Mouse (Mus musculus) monocyte, adult 5-6 weeks (primary cell): ENCODE data around the gene Tdrd9. TPM values are rescaled to one million over a fixed set of nuclear protein-coding genes. Genes with fewer than 3 reads are reported as not detected.
"Not testable (repeated sequence)": the region's sequence is repeated elsewhere in the genome, so short reads cannot be mapped to it uniquely, and the experiment has no call there.

ENCODE experiments used
- ATAC-seq: fragments of 153-309, 156-312 bp; replicated peaks from 2 replicates; pipeline ENCODE4 v1.8.0; 2017; ENCODE audit warnings: mild to moderate bottlenecking; ENCODE audit not compliant: low TSS enrichment, insufficient number of reproducible peaks, severe bottlenecking, poor library complexity, low FRiP score
- total RNA-seq: library from RNA; stranded (forward); fragments of 200-1000, 200-491, 200-594 nt; gene quantifications from 3 replicates; pipeline ENCODE4 v1.2.3, GENCODE M21; 2017

The Tdrd9 gene
- total RNA-seq, 1 experiment from 2014 or later: not detected

DNA sequence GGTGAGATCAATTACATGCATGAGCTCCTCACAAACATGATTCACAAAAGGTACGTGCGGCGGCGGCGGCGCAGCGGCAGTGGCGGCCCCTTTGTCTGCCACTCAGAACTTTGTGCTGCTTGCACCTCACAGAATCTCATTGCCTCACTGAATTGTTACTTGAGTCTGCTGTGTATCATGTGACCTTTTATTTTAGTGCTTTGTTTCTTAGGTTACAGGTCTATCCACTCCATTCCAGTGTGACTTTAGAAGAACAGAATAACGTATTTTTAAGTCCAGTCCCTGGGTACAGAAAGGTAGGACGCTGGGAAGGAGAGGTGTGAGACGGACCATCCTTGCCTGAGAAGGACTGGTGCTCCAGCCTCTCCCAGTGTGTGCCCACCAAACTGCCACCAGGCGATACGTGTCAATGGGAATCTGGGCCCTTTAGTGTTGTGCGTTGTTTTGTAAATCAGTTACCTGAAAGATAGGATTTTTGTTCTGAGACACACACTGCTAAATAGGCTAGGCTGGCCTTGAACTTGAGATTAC is 42.0 kb downstream of the Tdrd9 start:
- ATAC-seq: no peak

DNA sequence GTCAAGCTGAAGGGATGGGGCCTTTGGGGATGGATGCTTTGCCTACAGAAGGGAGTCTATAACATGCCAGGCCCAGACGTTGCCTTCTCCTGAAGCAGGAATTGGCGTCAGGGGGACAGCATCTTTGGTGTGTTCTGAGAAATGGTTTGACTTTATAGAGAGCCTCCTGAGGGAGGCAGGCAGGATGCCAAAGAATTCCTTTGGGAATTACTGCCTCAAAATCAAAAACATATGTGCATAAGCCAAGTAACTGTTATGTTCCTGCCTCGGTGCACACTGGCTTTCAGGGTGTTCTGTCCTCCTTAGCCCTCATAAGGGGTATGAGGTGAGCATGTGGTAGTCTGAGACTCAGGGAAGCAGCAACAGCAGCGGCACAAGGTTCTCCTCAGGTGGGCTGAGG is 45.0 kb downstream of the Tdrd9 start:
- no peak for ATAC-seq

DNA sequence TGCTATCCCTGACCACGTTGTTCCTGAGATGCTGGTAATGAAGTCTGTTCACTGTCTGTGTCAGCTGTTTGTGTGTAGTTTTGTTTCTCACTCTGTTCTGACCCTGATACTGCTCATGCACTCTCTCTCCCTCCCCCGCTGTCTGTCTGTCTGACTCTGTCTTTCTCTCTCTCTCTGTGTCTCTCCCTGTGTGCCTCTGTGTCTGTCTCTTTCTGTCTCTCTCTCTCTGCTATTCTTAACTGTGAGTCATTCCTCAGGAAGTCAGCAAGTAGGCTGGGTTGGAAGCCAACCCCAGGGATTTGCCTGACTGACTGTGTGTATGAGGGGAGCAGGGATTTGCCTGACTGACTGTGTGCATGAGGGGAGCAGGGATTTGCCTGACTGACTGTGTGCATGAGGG is 51.9 kb downstream of the Tdrd9 start:
- ATAC-seq: no peak

DNA sequence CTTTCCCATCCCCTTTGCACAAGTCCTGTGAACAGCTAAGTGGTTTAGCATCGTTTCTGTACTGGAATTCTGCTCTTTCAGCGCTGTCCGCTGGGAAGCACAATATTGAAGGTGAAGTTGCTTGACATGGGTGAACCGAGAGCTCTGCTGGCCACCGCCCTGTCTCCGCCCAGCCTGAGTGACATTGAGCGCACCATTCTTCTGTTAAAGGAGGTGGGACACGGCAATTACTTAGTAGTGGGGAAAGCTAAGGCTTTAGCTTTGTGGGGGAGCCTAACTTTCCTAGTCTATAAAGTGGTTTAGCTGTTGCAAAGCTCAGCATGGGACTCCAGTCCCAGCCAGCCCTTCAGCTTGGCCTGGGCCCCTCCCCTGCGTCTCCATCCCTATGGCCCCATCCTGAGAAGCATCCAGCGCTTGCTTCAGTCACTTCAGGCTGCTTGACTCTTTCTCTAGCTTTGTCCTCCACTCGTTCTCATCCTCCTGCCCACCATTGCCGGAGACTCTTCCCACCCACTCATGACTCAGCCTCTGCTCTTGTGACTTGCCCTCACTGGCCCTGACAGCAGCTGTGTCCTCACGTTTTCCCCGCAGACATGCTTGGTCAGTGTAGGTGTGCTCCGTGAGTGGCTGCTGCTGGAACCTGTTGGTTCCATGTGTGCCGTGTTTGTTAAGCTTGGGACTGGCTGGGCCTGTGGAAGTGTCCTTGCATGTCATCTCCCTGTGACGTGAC is 53.4 kb downstream of the Tdrd9 start:
- no peak for ATAC-seq

DNA sequence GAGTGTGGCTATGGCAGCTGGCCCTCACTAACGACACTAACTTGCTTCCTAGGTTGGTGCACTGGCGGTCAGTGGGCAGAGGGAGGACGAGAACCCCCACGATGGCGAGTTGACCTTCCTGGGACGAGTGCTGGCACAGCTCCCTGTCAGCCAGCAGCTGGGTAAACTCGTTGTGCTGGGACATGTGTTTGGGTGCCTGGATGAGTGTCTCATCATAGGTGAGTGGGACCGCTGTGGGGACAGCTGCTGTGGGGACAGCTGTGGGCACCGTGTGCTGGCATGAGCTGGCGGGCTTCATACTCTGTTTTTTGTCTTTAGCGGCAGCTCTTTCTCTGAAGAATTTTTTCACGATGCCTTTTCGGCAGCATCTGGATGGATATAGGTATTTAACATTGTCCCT is 54.1 kb downstream of the Tdrd9 start:
- ATAC-seq: no peak

DNA sequence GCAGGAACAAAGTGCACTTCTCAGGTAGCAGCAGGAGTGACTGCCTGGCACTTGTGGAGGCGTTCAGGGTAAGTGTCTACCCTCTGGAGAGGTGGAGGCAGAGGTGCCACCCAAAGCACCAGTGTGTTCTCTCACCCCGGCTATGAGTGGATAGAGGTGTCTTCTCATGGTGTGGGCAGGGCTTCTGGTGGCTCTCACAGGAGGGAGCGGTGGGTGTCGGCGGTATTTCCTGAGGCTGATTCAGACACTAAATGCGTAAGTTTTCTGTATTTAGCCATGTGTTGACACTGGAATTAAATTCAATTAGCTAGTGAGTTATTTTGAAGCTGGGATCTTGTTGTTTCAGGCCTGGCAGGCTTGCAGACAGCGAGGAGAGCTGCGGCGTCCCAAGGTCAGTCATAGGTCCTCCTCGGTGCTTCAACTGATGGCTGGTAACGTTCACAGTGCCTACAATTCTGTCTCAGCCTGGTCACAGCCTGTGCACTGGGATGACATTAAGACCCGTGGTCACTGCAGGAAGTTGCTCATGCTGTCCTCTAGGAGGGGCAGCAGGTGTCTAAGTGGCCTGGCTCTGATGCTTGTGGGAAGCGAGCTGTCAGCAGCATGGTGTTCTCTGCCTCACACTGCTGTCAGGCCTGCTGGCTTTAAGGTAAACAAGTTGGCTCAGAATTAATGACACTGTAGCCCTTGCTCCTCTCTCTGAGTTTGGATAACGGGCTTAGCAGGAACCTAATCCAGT is 54.7 kb downstream of the Tdrd9 start:
- ATAC-seq: no peak

DNA sequence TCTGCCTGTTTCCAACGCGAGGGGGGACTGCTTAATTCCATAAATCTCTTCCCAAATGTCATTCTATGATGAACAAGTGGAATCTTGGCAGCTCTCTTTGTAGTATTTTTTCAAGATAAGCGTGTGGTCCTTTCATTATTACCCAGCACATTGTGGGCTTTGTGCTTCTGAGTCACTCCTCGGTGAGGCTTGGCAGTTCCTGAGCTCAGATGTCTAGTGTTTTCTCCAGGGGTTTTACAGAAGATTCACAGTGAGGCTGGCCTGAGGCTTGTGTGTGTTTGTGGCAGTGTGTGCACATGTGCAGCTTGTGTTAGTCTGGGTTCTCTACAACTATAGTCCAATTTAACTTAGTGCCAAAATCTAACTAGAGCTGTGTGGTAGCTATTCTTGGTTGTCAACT is 56.0 kb downstream of the Tdrd9 start:
- no peak for ATAC-seq

DNA sequence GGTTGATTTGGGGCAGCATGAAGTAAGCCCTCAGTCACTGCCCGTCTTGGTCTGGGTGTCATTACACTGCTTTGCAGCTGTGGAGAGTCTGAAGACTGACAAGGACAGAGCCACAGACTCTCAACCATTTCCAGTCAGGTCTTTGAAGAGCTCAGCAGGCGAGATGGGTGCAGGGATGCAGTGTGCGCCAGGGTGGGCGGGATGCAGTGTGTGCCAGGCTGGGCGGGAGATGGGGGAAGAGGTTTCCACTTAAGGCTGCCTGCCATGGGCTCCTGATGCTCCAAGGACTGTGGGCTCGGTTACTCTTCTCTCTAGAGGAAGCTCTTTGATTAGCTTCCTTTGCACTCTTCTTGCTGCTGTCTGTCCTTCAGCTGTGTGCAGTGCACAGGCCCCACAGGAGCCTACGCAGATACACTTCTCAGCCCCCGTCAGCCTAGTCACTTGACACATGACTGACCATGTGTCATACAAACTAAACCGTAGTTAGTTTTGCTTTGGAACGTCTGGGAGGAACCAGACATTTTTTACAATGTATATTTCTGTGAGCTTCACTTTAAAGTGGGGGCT is 62.1 kb downstream of the Tdrd9 start:
- no peak for ATAC-seq

DNA sequence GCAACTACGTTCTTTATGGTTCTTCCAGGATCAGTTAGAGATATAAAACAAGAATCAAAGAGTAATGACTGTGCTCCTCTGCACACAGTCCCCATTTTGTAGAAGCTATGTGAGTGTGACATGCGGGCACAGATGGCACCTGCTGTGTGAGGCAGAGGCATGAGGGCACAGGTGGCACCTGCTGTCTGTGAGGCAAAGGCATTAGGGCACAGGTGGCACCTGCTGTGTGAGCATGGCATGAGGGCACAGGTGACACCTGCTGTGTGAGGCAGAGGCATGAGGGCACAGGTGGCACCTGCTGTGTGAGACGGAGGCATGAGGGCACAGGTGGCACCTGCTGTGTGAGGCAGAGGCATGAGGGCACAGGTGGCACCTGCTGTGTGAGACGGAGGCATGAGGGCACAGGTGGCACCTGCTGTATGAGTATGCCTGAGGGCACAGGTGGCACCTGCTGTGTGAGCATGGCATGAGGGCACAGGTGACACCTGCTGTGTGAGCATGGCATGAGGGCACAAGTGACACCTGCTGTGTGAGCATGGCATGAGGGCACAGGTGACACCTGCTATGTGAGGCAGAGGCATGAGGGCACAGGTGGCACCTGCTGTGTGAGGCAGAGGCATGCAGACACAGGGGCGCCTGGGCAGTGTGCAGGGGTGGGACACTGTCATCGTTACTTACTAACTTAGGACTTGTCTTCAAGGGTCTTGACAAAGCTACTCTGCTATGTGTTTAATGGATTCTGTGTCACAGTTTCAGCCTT is 64.2 kb downstream of the Tdrd9 start:
- not testable (repeated sequence) for ATAC-seq

DNA sequence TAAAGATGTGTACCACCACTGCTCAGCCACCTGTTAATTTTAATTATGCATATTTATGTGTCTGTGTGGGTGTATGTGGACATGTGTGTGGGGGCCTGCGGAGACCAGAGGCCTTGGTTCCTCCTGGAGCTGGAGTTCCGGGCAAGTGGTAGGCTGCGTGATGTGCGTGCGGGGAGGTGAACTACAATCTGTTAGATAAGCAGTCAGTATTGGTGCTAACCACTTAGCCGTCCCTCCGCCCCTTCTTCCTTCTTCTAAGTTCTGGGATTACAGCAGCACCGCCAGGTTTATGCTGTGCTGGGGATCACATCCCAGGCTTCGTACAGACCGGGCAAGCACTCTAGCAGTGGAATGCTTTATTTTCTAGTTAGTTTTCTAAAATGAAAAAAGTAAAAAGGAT is 67.1 kb downstream of the Tdrd9 start:
- ATAC-seq: no peak

DNA sequence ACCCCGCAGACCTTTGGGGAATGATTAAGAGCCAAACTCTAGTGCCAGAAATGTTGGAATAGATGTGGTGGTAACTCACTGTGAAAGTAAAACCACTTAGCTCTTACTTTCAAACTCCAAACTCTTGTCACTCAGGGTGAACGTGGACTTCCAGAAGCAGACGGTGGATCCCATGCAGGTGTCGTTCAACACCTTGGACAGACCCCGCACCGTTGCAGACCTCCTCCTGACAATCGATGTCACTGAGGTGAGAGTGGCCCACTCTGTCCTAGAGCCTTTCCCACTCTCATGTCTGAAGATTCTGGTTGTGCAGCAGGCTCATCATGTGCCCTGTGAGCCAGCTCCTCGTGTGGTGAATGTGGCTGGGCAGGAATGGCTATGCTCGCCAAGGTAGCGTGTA is 67.8 kb downstream of the Tdrd9 start:
- no peak for ATAC-seq

DNA sequence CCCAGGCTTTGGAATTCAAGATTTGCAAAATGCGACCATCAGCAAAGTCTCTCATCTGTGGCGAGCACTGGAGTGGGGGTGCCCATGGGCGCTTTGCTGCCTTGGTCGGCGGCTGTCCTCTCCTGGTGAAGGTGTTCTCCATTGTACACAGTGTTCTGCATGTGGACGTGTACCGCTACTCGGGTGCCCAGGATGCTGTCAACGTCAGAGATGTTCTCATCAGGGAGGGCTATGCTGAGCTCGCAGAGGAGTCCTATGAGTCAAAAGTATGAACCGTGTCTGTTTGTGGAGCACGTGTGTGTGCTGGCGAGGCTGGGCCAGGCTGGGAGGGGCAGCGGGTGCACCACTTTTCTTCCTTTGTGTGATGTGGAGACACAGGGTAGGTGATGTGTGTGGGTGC is 71.3 kb downstream of the Tdrd9 start:
- ATAC-seq: no peak

DNA sequence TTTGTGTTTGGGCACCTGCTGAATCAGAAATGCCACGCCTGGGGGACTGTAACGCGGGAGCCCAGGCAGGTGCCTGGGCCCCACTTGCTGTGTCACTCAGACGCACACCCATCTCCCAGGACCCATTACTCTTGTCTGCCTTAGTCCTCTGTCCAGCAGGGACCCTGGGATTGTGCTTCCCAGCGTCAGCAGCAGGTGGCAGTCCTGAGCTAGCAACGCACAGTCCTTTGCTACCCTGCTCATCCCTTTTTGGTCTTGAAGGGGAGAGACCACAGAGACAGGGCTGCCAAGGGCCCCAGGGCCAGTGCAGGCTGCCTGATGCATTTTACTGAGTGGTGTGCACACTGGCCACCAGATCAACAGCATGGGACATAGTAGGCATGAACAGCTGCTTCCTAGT is 106.3 kb downstream of the Tdrd9 start:
- ATAC-seq: no peak; the same call in 1 of the 2 replicates

DNA sequence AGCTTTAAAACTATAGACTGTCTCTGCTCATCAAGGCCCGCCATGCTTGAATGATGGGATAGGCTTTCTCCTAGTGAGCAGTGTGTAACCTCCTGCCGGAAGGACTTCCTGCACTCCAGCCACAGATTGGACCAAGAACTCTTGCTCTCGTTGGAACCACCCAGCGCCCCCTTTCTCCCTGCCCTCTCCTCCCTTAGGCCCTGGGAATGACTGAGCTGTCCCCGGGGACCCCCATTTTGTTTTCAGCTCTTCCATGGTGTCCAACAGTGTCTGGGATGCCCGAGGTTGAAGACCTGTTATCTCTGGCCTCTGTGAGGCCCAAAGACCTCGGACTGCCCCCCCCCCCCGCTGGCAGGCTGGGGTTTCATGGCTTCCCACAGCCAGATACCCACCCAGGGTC is 108.6 kb downstream of the Tdrd9 start:
- no peak for ATAC-seq

DNA sequence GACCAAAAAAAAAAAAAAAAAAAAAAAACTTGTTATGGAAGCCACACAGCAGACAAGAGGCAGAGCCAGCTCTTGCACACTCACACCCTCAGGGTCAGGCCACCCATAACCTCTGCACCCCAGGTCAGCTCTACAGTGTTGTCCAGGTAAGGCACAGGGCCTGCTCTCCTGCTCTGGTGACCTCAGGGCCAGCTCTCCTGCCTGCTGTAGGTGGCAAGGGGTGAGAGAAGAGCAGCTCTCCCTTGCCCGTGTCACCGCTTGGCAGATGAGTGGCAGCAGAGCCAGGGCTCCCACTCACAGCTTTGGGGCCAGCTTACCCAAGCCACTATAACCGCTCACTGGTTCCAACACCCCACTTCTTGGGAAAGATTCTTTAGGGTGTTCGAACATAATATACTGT is 109.6 kb downstream of the Tdrd9 start:
- no peak for ATAC-seq

DNA sequence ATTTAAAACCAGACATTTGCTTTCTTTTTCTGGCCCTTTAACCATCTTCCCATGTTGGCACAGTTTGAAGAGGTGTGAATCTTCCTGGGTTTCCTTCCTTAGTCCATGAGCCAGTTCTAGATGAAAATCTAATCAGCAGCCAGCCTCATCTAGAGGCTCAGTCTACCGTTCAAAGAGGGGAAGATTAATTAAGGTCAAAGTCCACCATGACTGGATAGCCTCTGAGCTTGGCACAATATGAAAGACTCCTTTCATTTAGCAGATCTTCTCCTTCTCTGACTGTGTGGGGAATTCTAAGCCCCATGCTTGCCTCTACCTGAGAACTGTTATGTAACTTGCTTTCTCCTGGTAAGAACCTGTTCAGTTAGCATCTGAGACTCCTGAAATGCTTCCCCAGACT is 110.9 kb downstream of the Tdrd9 start:
- no peak for ATAC-seq

DNA sequence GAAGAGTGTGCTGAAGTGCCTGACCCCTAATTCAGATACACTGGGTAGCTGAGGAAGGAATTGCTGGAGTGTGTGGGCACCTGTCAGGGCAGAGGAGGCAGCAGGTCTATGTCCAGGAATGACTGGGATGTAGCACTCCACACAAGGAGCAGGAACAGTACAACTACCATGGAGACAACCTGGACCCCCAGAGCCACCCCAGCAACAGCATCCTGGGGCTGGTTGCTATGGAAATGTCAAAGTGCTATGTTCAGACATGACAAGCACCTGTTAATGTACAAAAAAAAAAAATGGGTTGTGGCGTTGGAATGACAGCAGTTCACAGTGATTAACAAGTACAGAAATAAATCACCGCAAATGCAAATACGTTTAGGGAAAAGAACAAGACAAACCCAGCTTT is 114.9 kb downstream of the Tdrd9 start:
- no peak for ATAC-seq

DNA sequence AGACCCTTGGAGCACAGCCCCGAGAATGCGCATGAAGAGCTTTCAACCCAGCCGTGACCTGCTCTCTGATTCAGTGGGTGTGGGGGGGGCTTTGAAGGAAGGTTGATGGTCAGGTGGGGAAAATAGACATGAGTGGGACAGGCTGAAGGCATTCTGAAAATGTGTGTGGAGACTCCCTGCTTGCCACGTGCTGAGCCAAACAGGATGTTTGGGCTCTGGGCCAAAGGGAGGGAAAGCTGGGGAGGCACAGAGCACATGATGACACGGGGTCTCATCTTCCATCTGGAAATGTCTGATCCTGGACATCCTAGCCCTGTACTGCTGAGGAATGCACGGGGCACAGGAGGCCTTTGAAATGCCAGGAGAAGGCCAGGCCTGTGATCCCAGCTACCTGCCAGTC is 115.4 kb downstream of the Tdrd9 start:
- ATAC-seq: no peak

DNA sequence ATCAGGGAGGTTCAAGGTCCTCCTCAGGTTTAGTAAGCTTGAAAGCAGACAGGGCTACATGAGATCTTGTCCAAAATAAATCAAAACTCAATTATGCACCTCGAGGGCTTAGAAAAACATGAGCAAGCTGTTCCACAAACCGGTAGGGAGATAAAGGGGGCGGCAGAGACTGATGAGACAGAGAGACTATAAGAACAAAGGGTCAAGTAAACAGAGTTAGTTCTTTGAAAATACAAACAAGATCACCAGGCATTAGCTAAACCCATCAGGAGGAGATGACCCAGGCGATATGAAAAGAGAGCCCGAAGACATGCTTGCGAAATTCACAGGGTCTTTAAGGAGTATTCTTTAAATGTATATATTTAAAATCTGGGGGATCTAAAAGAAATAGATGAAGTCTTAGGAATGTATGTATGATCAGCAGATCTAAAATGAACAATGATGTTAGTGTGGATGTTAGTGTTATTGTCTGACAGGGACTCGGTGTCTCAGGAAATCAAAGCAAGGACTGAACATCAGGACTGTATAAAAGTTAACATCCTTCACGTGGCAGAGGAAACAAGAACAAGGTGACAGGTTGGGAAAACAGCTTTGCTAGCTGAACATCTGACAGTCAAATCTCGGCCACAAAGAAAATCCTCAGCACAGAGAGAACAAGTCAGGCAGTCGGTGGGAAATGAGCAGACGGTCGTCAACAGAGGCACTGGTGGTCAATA is 117.4 kb downstream of the Tdrd9 start:
- ATAC-seq: no peak
